Mouse (Mus musculus): ENCODE measurements at regions not wholly inside any gene's neighbourhood (a gene's known extent, or its start where the extent isn't known, plus 50 kb on each side); places are given as distances from the start of the nearest gene placed in this dataset.
A peak's percentile ranks its signal among the peaks of the same experiment; 100 is the strongest.

- Histone ChIP-seq H3K27me3 (ENCODE audit: control insufficient read depth, insufficient read depth, low read length) (no peaks in the 10 kb centered on the region), H3K4me1 (ENCODE audit: control insufficient read depth in 2 of 2, insufficient read depth in 2 of 2, low read length in 2 of 2) (peaks cover 3 to 7% of the 10 kb centered on the region in 2 experiments; a peak in 2 of 4 replicates), H3K27ac (replicated peaks in 1 of 2; ENCODE audit: control insufficient read depth in 1 of 2, insufficient read depth in 1 of 2, low read depth in 2 of 2, low read length in 2 of 2) (no peak overlapping the region), H3K4me2 (ENCODE audit: low read length) (no peak overlapping the region), H3K36me3 (ENCODE audit: control insufficient read depth, insufficient read depth, low read length) (no peaks in the 10 kb centered on the region), H3K4me3 (ENCODE audit: control insufficient read depth in 1 of 2, insufficient read depth in 1 of 2, low read depth in 1 of 2, low read length in 2 of 2) (no peak overlapping the region), H3K9me3 (ENCODE audit: control insufficient read depth, low read length) (no peaks in the 10 kb centered on the region), H3K9ac (ENCODE audit: low read length) (no peak overlapping the region)
- 74% methylated on average over 10 of the region's 10 CpGs for WGBS
- no peak for ATAC-seq (ENCODE audit: insufficient number of reproducible peaks, insufficient read depth, low FRiP score, low read depth)
Observed at GRCm38 (mm10) chr5:64537113-64537780, 265.9 kb upstream of the Klf3 start.

- no peak overlapping the region for H3K4me2 ChIP-seq (ENCODE audit: low read length)
- no peak for ATAC-seq (ENCODE audit: insufficient number of reproducible peaks, insufficient read depth, low FRiP score, low read depth)
- no peak overlapping the region for H3K4me3 ChIP-seq (ENCODE audit: control insufficient read depth in 1 of 2, insufficient read depth in 1 of 2, low read depth in 1 of 2, low read length in 2 of 2)
- peaks cover 3% of the 10 kb centered on the region in 2 experiments; a peak in 2 of 4 replicates for H3K4me1 ChIP-seq (ENCODE audit: control insufficient read depth in 2 of 2, insufficient read depth in 2 of 2, low read length in 2 of 2)
- H3K9me3 ChIP-seq (ENCODE audit: control insufficient read depth, low read length) = 0 out of 2 replicates have a peak, but pooled peaks cover 2% of the 10 kb centered on the region
- no peak overlapping the region for H3K9ac ChIP-seq (ENCODE audit: low read length)
- H3K27me3 ChIP-seq (ENCODE audit: control insufficient read depth, insufficient read depth, low read length) = no peaks in the 10 kb centered on the region
- 0 out of 4 replicates have a peak overlapping the region, but pooled peaks of 1 of the 2 experiments have one; percentile 7 for H3K27ac ChIP-seq (replicated peaks in 1 of 2; ENCODE audit: control insufficient read depth in 1 of 2, insufficient read depth in 1 of 2, low read depth in 2 of 2, low read length in 2 of 2)
- H3K36me3 ChIP-seq (ENCODE audit: control insufficient read depth, insufficient read depth, low read length) = no peaks in the 10 kb centered on the region
Observed at GRCm38 (mm10) chr5:64541765-64542164, 261.4 kb upstream of the Klf3 start.

- ATAC-seq (ENCODE audit: insufficient number of reproducible peaks, insufficient read depth, low FRiP score, low read depth) = no peak
- no peaks in the 10 kb centered on the region for H3K9me3 ChIP-seq (ENCODE audit: control insufficient read depth, low read length)
Observed at GRCm38 (mm10) chr5:64555931-64556330, 247.3 kb upstream of the Klf3 start.

GRCm38 (mm10) chr5:64566451-64567390, 236.5 kb upstream of the Klf3 start:
- no peaks in the 10 kb centered on the region for H3K4me1 ChIP-seq (ENCODE audit: control insufficient read depth in 2 of 2, insufficient read depth in 2 of 2, low read length in 2 of 2)
- no peaks in the 10 kb centered on the region for H3K9me3 ChIP-seq (ENCODE audit: control insufficient read depth, low read length)
- no peak overlapping the region for H3K27ac ChIP-seq (replicated peaks in 1 of 2; ENCODE audit: control insufficient read depth in 1 of 2, insufficient read depth in 1 of 2, low read depth in 2 of 2, low read length in 2 of 2)
- no peaks in the 10 kb centered on the region for H3K27me3 ChIP-seq (ENCODE audit: control insufficient read depth, insufficient read depth, low read length)
- ATAC-seq (ENCODE audit: insufficient number of reproducible peaks, insufficient read depth, low FRiP score, low read depth) = no peak
- no peak overlapping the region for H3K4me2 ChIP-seq (ENCODE audit: low read length)
- no peak overlapping the region for H3K4me3 ChIP-seq (ENCODE audit: control insufficient read depth in 1 of 2, insufficient read depth in 1 of 2, low read depth in 1 of 2, low read length in 2 of 2)
- 74% methylated on average over 13 of the region's 13 CpGs for WGBS
- H3K36me3 ChIP-seq (ENCODE audit: control insufficient read depth, insufficient read depth, low read length) = no peaks in the 10 kb centered on the region
- H3K9ac ChIP-seq (ENCODE audit: low read length) = no peak overlapping the region

More at GRCm38 (mm10) chr5:64555931-64556330, 247.3 kb upstream of the Klf3 start:
- Histone ChIP-seq H3K9ac (ENCODE audit: low read length) (no peak overlapping the region), H3K36me3 (ENCODE audit: control insufficient read depth, insufficient read depth, low read length) (no peaks in the 10 kb centered on the region), H3K4me2 (ENCODE audit: low read length) (no peak overlapping the region), H3K27me3 (ENCODE audit: control insufficient read depth, insufficient read depth, low read length) (no peaks in the 10 kb centered on the region), H3K4me1 (ENCODE audit: control insufficient read depth in 2 of 2, insufficient read depth in 2 of 2, low read length in 2 of 2) (no peaks in the 10 kb centered on the region), H3K27ac (replicated peaks in 1 of 2; ENCODE audit: control insufficient read depth in 1 of 2, insufficient read depth in 1 of 2, low read depth in 2 of 2, low read length in 2 of 2) (no peak overlapping the region), H3K4me3 (ENCODE audit: control insufficient read depth in 1 of 2, insufficient read depth in 1 of 2, low read depth in 1 of 2, low read length in 2 of 2) (no peak overlapping the region)
- 90% methylated on average over 7 of the region's 7 CpGs for WGBS

GRCm38 (mm10) chr5:64567813-64568212, 235.4 kb upstream of the Klf3 start:
- H3K4me3 ChIP-seq (ENCODE audit: control insufficient read depth in 1 of 2, insufficient read depth in 1 of 2, low read depth in 1 of 2, low read length in 2 of 2) = no peak overlapping the region
- no peaks in the 10 kb centered on the region for H3K4me1 ChIP-seq (ENCODE audit: control insufficient read depth in 2 of 2, insufficient read depth in 2 of 2, low read length in 2 of 2)
- H3K27ac ChIP-seq (replicated peaks in 1 of 2; ENCODE audit: control insufficient read depth in 1 of 2, insufficient read depth in 1 of 2, low read depth in 2 of 2, low read length in 2 of 2) = no peak overlapping the region
- no peak for ATAC-seq (ENCODE audit: insufficient number of reproducible peaks, insufficient read depth, low FRiP score, low read depth)
- WGBS = 66% methylated on average over 5 of the region's 5 CpGs
- H3K9me3 ChIP-seq (ENCODE audit: control insufficient read depth, low read length) = no peaks in the 10 kb centered on the region
- H3K4me2 ChIP-seq (ENCODE audit: low read length) = no peak overlapping the region
- H3K9ac ChIP-seq (ENCODE audit: low read length) = no peak overlapping the region
- no peaks in the 10 kb centered on the region for H3K36me3 ChIP-seq (ENCODE audit: control insufficient read depth, insufficient read depth, low read length)
- H3K27me3 ChIP-seq (ENCODE audit: control insufficient read depth, insufficient read depth, low read length) = no peaks in the 10 kb centered on the region

- no peaks in the 10 kb centered on the region for H3K4me1 ChIP-seq (ENCODE audit: control insufficient read depth in 2 of 2, insufficient read depth in 2 of 2, low read length in 2 of 2)
- H3K4me2 ChIP-seq (ENCODE audit: low read length) = no peak overlapping the region
- H3K4me3 ChIP-seq (ENCODE audit: control insufficient read depth in 1 of 2, insufficient read depth in 1 of 2, low read depth in 1 of 2, low read length in 2 of 2) = no peak overlapping the region
- no peak overlapping the region for H3K9ac ChIP-seq (ENCODE audit: low read length)
- no peak overlapping the region for H3K27ac ChIP-seq (replicated peaks in 1 of 2; ENCODE audit: control insufficient read depth in 1 of 2, insufficient read depth in 1 of 2, low read depth in 2 of 2, low read length in 2 of 2)
- H3K36me3 ChIP-seq (ENCODE audit: control insufficient read depth, insufficient read depth, low read length) = no peaks in the 10 kb centered on the region
- 91% methylated on average over 3 of the region's 3 CpGs for WGBS
- H3K27me3 ChIP-seq (ENCODE audit: control insufficient read depth, insufficient read depth, low read length) = no peaks in the 10 kb centered on the region
- ATAC-seq (ENCODE audit: insufficient number of reproducible peaks, insufficient read depth, low FRiP score, low read depth) = no peak
- H3K9me3 ChIP-seq (ENCODE audit: control insufficient read depth, low read length) = no peaks in the 10 kb centered on the region
Observed at GRCm38 (mm10) chr5:64568294-64568693, 234.9 kb upstream of the Klf3 start.

GRCm38 (mm10) chr5:64574386-64574785, 228.8 kb upstream of the Klf3 start:
- Histone ChIP-seq H3K9me3 (ENCODE audit: control insufficient read depth, low read length) (no peaks in the 10 kb centered on the region), H3K4me2 (ENCODE audit: low read length) (no peak overlapping the region), H3K9ac (ENCODE audit: low read length) (no peak overlapping the region), H3K4me3 (ENCODE audit: control insufficient read depth in 1 of 2, insufficient read depth in 1 of 2, low read depth in 1 of 2, low read length in 2 of 2) (no peak overlapping the region), H3K27me3 (ENCODE audit: control insufficient read depth, insufficient read depth, low read length) (no peaks in the 10 kb centered on the region), H3K4me1 (ENCODE audit: control insufficient read depth in 2 of 2, insufficient read depth in 2 of 2, low read length in 2 of 2) (peaks cover 10 to 24% of the 10 kb centered on the region in 2 experiments), H3K36me3 (ENCODE audit: control insufficient read depth, insufficient read depth, low read length) (no peaks in the 10 kb centered on the region), H3K27ac (replicated peaks in 1 of 2; ENCODE audit: control insufficient read depth in 1 of 2, insufficient read depth in 1 of 2, low read depth in 2 of 2, low read length in 2 of 2) (no peak overlapping the region)
- WGBS = 72% methylated on average over 10 of the region's 10 CpGs
- no peak for ATAC-seq (ENCODE audit: insufficient number of reproducible peaks, insufficient read depth, low FRiP score, low read depth)
